Mouse (Mus musculus) cerebellum, postnatal 10 days (tissue): ENCODE data around the gene Sgms2.

Source experiments
- DNase-seq, 2 experiments: peaks; one replicate each; pipeline ENCODE4 v3.0.0; 2021; ENCODE audit warnings: mixed read lengths in 2 of 2

Sgms2 gene

DNA sequence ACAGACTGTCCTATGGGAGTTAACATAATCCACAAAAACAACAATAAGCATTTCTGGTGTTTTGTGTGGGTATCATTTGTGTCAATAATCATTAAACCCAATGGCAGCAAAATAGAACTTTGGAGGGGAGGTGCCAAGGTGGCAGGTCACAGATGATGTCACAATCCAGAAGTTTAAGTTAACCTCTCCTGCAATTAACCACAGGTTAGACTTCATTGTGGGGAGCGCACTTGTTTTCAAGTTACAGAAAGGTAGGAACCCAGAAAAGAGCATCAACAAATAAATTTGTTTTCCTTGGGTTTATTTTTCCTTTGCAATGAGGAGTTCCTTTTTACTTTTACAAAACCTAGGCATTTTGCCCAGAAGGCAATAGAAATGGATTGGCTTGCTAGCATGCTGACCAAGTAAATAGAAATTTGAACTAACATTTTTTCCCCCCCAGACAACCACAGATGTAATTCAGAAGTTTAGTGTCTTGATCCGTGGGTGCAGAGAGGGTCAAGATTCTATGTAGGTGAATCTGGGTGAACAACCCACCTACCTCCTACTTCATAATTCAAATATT, at the start of gene Sgms2:
TSS of gene Sgms2 (minus strand) at position 51 of the 565 bp plus-strand sequence.
- DNase-seq: no peak

DNA sequence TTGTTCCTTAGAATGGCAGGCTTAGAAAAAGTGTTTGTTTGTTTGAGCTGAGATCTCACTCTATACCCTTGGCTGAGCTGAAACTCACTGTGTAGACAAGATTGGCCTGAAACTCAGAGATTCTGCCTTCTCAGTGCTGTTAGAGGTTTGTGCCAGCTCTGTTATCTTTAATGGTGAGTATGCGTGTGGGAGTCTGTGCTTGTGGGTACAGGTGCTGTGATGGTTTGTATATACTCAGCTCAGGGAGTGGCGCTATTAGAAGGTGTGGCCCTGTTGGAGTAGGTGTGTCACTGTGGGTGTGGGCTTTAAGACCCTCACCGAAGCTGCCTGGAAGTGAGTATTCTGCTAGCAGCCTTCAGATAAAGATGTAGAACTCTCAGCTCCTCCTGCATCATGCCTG, 34.0 kb upstream of the Sgms2 start:
- no peak for DNase-seq

DNA sequence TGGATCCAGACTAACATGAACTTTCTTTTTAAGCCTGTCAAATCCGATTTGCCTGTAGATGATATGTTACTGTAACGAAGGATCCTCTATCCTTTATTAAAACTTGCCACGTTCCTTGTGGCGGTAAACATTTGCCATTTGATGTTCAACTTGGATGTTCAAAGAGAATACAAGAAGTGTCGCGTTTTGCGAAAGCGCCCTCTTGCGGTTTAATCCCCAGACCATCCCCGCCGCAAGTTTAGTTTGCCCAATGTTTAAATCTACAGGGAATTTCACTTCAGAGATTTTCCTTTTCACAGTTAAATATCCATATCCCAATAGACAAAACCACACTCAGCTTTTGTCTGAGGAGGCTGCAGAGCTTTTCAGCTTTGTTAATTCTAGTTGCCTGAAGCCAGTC, 33.6 kb upstream of the Sgms2 start:
- DNase-seq: peak; percentile 60 to 67

DNA sequence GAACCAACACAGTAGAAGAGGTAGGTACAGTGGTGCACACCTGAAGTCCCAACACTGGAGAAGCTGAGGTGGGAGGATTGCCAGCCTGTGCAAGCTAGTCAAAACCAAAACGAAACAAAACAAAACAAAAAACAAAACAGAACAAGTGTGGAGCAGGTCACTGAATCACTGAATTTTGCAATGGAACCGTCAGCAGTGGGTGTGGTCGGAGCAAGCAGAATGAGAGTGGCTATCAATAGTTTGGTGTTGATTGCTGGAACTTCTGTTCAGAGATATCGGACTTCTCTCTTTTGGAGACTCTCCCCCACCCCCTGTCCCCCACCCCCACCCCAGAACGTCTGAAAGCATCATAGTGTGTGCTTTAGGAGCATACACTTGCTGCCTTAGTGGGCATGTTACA, 33.0 kb upstream of the Sgms2 start:
- no peak for DNase-seq

DNA sequence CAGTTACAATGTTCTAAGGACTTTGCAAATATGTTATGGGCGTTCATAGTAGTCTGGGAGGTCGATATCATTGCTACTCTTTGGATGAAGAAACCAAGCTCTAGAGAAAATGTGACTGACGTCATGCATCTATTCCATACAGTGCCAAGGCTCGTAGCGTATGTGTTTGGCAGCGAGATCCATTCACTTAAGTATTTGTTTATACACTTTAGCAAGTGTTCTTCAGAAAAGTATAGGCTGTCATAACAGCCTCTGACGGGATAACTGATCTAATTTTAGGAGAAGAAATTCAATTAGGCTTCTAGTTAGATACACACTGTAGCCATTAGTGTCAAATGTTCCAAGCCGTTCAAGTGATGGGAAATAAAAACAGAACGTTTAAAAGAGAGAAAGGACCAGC, 32.5 kb upstream of the Sgms2 start:
- DNase-seq: no peak

DNA sequence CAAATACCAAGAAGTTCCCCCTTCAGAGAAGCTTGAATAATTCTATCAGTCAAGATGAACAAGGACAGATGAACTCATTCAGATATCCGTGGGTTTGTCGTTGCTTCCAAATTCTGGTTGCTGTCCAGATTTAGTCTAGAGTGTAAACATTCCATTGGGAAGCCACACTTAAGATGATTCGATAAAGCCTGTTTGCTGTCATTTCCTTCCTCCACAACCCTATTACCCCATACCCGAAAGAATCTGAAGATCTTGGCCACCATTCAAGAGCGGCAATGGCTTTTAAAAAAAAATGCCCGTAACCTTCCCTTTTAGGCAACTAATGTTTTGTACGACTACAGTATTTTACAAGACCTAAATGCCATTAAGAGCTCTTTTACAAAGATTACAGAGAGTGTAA, 31.0 kb upstream of the Sgms2 start:
- DNase-seq: no peak

DNA sequence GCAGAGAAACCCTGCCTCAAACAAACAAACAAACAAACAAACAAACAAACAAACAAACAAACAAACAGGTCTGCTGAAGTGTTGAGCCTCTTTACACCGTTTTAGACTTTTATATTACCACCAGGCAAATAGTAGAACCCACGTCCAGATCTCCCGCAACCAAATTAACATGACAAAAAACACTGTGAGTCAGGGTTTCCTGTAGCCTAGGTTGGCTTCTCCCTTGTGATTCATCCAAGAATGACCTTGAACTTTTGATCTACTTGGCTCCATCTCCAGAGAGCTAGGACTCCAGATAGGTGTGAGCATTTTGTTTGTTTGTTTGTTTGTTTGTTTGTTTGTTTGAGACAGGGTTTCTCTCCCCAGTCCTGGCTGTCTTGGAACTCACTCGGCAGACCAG, 30.0 kb upstream of the Sgms2 start:
- no peak for DNase-seq

DNA sequence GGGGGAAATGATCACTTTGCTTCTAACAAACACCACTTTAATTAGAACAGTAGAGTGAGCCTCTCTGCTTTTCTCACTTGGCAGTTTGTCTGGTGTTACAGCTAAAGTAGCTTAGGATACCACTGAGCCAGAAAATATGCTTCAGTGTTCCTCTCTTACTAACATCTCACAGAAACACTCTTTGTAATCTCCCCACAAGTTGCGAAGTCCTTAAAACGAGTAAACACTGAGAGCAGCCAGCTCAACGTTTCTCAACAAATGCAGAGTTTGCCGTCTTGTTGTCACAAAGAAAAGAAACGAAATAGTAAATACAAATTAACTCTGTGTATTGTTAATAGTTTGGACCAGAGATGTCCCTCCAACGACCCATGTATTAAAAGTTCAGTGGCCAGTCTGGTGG, 26.5 kb upstream of the Sgms2 start:
- DNase-seq: no peak

DNA sequence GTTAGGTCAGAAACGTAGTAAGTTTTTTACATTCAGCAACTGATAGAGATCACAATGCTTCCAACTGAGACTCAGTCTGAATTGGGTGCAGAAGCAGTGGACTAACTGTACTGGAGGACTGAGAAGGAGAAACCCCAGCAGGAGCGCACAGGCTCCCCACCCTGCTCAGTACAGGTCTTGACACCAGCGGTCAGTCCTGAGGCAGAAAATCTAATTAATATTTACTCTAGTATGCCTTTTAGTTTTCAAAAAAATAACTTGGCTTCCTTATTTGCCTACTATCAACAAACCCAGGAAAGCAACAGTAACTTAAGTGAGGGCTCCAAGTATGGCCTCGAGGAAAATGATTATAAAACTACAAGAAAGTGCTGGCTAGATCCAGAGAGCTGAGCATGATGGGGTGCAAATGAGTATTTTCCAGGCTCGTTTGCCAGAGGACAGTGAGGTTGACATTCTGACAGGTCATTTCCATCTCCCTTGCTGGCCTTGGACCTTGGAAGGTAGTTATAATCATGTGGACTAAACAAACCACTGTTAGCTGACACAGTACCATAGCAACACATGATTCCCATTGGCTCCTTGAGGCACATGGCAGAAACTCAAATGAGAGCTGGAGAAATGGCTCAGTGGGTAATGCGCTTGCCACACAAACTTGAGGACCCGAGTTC, 25.3 kb upstream of the Sgms2 start:
- no peak for DNase-seq

DNA sequence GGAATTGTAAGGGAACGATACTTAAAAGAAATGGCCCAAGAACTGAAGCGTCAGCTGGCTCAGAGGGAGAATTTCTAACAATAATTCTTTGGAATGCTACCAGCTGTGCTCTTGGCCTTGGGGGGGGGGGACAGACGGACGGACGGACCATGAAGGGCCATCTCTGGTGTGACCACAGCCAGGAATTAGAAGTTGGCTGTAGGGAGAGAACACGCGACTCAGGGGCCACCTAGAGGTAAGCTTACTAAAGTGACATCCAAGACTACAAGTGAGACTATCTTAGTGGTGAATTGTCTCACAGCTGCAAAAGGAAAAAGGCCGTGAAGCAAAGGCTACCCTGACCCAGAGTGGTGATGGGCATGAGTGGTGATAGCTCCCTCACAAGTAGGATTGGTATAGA, 20.4 kb upstream of the Sgms2 start:
- DNase-seq: no peak

DNA sequence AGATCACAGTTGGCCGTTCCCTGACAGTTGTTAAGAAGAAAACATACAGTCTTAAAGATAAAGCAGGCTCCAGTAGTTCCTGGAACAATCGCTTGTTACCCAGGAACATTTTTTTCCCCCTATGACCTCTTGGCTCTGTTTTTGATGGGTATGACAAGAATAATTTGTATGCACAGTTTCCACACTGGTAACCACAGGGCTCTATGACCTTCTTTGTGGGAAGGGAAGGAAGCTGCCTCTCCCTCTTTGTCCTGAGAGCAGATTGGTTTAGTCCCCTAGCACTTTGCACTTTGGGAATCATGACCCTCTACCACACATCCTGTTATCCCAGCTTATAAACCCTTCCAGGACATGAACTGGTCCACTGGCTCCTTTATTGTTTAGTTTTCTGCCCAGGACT, 16.8 kb upstream of the Sgms2 start:
- no peak for DNase-seq

DNA sequence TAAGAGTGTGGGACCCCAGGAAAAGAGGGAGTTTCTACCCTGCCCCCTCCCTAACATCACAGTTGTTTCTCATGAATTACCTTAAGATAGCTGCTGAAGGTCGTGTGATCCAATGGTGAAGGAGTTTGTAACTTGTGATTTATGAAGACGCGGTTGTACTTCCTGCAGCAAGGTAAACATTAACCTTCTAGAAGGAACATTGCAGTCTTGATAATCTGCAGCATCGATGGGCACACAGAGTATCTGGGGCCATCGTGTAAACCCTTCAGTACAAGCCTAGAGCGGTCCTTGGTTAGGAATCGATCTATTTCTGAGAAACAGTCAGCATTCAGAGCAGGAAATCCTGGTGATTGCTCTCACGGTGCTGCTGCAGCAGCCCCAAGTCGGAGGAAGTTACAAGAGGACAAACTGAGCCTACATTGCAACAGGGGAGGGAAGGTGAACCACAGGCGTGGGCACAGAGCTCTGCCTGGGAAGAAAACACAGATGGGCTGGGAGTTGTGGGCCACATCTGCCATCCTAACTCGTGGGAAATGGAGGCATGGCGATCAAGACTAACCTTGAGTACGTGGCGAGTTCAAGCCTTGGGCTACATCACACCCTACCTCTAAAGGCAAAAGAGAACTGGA, 13.5 kb upstream of the Sgms2 start:
- DNase-seq: no peak

DNA sequence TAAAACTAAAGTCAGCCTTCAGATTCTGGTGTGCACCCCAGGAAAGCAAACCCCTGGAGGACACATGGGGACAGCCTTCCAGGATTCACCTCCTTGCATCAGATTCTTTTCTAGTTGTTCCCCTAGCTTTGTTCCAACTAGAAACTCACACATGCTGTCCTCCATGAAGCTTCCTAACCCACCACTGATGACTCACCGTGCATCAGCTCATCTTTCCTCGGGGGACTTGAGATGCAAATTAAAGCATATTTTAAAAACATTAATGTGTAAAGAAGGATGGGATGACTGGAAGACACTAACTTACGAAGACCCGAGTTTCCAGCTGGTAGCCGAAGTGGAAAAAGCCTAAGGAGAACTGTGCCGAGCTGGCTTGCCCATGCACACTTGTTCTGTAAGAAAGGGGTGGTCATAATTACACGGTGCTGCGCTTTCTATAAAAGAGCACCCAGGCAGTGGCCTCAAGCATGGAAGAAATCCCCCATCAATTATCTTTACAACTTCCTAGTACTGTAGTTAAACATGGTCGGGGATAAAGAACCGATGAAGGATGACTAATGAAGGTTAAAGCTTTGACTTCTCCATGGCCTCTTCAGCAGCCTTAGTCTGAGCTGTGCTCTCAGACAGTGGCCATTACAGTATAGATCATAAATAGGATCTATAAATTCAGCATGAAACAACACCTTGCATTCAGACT, 10.6 kb upstream of the Sgms2 start:
- no peak for DNase-seq

DNA sequence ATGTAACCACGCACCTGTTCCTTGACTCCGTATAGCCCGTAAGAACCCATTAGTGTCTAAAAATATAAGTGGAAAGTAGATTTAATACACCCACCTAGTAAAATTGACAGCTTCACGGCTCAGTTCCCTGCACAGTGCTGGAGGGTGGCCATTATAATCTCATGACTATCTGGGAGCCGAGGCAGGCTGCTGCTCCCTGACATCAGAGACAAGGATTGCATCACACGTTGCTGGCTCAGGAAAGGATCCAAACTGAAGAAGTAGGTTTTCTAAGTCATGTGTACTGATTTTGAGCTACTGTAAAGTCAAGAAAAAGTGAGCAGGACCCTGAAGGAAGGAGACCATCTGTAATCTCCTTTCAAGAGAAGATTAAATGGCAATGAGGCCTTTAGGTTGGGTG, 8.4 kb upstream of the Sgms2 start:
- no peak for DNase-seq

DNA sequence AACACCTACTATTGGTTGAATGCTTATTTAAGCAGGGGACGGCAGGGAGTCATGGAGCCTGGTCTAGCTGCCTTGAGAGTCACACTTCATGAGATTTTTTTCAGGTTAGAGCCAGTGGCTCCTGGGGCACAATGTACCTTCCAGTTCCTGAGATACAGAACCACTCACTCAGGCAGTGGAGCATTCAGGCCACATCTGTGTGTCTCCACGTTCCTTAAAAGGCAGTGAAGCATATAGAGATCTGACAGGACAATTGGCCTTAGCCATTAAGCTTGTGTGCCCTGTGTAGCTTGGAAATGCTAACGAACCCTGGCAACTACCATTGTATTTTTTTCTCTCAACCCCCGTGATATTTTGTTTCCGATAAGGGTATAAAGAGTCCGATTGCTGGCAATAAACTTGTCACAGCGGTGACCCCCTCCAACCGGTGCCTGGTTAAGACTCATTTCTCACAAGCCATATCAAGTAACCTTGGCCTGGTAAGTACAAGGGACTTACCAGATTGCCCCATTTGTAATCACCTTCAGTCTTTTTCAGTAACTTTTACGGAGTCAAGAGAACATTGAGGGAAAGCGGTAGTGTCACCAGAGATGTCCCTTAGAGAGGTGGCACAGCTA, 5.4 kb upstream of the Sgms2 start:
- no peak for DNase-seq

DNA sequence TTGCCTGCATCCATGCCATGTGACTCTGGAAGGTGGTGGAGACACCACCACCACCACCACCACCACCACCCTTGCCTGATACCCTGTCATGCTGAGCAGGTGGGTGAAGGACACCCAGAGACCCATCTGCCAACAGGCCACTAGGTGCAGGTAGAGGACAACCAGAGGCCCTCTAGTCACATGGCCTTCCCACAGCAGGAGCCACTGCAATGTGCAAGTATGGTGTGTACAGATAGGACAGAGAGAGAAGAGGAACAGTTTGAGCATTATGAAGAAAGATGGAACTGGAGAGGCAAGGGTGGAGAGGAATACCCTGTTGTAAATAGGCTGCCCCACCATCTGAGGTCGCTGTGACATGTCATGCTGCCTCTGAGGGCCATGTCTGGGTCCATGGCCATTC, 3.9 kb upstream of the Sgms2 start:
- DNase-seq: no peak

DNA sequence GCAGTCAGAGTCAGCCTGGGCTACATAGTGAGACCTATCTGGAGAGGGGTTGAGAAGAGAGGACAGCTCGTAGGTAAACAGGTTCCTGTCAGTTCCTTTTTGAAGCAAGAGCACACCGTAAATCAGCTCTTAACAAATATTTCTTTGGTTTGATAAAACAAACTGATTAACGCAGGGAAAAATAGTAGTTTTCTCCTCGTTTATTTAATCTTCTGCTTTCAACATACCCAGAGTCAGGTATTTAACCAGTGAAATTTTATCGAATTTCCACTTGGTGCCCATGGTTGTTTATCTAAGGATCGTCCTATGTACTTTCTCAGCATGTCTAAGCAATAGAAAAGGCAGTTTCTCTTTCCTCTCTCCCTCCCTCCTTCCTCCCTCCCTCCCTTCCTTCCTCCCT, 2.0 kb upstream of the Sgms2 start:
- no peak for DNase-seq

DNA sequence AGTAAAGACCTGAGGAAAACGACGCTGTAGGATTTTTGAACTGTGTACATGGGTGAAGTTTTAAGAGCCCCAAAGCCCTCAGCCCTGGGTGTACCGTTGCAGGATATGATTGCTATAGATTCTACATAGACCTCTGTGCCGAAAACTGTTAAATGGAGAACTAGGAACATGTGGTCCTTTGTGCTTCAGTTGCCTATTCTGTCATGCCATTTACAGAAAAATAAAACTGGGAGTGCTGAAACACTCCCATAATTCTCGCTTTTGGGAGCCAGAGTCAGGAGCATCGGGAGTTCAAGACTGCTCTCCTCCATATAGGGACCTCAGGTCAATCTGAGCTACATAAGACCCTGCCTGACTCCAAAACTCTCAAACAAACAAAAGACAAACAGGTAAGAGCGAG, 769 bp upstream of the Sgms2 start:
- DNase-seq: no peak

DNA sequence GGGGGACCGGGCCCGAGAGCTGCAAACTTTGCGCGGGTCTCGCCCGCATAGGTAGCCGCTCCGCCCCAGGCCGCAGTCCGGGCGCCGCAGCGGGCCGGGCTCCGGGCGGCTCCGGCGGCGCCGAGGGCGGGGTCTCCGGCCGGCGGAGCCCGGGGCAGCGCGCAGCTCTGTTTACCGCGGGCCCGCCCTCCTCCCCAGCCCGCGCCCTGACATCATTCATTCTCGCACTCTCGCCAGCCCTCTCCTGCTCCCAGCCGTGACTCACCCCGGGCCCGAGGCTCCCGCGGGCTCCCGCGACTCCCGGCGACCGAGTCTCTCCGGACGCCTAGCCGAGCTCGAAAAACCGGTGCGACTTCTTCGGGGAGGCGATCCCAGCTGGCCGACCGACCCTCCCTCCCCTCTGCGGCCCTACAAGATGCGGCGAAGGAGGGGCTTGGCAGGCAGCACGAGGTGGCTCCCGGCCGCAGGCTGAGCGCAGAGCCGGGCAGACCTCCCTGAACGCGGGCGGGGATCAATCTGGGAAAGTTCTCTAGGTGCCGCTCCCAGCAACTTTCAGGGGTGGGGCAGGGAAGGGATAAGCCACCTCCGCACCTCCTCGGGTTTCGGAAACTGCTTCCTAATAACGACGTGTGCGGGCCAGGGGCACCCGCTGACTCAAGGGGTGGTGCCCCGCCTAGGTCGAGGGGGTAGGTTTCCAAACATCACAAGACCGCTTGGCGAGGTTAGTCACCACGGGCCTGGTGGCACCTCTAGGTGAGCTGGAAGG, 885 bp downstream of the Sgms2 start:
- DNase-seq: peak; percentile 67 to 72

DNA sequence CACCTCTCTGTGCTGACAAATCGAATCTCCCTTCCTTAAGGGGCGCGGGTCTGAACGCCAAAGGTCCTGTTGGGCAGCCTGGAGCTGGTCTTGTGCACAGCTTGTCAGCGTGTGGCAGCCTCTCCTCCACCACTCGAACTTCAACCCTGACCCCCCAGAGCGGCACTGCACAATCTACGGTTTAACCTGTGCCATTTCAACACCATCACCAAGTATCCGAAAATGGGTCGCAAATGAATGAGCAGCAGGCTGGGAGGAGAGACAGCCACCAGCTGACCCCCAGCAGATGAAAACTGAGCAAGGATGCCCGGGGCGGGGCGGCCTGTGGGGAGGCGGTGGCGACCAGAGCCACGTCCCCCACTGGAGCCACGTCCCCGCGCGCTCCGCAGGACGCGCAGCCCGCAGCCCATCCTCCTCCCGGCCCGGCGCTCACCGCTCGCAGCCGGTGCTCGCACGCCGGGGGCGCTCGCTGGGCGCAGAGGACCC, 1.5 kb downstream of the Sgms2 start:
- peak; percentile 54 to 61 for DNase-seq

DNA sequence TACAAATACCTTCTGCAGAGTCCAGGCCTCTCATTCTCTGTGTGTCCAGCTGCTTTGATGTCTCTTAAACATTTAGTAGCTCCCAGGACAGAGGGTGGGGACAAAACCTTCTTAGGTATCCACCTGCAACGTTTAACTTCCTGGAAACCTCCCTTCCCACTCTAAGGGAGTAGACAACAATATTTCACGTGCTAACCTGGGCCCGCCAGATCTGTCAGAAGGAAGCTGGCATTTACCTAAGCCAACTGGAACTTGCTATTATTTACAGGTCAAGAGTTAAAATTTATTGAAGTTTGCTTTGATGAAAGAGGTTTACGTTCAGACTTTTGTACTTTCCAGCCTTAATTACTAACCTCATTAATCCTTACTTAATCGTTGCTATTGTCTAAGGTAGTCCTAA, 2.2 kb downstream of the Sgms2 start:
- no peak for DNase-seq

DNA sequence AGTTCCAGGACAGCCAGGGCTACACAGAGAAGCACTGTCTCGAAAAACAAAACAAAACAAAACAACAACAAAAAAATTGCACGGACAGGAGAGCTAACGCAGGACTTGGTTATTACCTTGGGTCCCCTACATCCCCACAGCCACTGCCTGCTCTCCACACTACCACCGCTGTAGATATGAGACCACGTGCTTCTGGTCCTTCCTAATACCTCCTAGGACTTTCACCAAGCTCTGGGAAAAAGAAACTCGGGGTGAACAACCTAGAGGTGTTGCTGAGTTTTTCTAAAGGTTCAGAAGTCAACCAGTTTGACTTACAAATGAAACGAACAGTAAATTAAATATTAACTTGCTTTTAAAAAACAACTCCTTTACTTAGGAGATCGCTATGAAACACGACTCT, 2.8 kb downstream of the Sgms2 start:
- no peak for DNase-seq

DNA sequence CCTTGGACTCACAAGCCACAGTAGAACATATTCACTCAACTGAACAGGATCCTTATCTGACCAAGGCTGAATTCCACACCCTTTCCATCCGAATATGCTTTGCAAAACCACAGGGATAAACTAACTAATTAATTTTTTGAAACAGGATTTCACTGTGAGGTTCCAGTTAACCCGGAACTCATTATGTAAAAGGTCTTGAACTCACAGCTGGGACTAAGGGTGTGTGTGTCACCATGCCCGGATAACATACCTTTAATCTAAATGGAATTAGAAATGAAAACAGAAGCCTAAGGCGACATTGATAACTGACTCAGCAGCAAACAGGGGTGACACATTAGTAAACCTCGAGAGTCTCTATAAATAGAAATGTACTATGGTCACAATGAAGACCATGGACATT, 5.8 kb downstream of the Sgms2 start:
- no peak for DNase-seq
